Mouse (Mus musculus) liver, adult 2 months (tissue): ENCODE results near the gene Lmln.

Experiments
- CTCF ChIP-seq: fragments of 200-500 bp; IDR thresholded peaks from 2 replicates; pipeline ENCODE4 v1.5.1; 2011; ENCODE audit warnings: low read depth, low read length, control low read depth
- POLR2A ChIP-seq: fragments of 200-500 bp; IDR thresholded peaks from 2 replicates; pipeline ENCODE4 v1.6.1; 2011; ENCODE audit warnings: low read length, control low read depth; ENCODE audit not compliant: insufficient read depth; ENCODE audit errors: extremely low read depth

GRCm38 (mm10) chr16:33143452-33143851 lies 81.1 kb downstream of the Lmln start:
- TF ChIP-seq CTCF (no peak), POLR2A (no peak)
